Mouse (Mus musculus): ENCODE measurements around the gene Dtx3l. TPM values are rescaled to one million over a fixed set of nuclear protein-coding genes. Genes with fewer than 3 reads are reported as not detected.

The Dtx3l gene
- total and polyA plus RNA-seq, 3 experiments: 3.0 to 10.2 (median 7.0) TPM

DNA sequence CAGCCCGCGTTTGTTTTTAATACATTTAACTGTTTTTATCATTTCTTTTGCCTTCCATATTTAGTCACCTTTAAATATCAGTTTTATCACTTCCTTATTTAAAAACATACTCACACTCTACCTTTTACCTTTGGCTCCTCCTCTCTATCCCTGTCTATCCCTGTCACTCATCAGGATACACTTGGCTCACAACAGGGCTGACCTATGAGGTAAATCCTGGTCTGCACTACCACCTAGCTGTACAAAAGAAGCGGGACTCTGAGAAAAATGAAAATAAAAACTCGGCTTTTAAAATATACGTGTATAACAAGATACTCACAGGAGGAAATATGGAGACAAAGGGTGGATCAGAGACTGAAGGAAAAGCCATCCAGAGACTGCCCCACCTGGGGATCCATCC, 50.0 kb downstream of the Dtx3l start:
- no peak for DNase-seq

DNA sequence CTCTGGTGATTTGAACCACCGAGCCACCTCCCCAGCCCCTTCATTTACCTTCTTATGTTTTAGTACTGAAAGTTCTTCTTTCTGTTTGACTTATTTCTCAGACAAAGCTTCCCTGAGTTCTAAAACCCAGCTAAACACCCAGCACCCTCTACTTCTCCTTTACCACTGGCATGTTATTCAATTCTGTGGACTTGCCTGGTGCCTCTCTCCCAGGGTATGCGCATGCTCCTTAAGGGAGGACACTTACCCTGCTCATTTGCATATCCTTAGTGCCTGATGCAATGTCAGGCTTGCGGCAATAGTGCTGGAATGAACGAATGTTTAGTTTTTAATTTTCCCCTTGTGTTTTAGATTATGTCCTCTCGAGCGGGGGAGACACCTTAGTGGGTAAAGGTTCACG, 50.8 kb downstream of the Dtx3l start:
- DNase-seq: no peak

Other genes starting within 250 kb of the Dtx3l start
- 10 to 100 TPM; 21.3 to 41.0 TPM for gene Dirc2, start 169.8 kb downstream of the Dtx3l start, total RNA-seq (2021)
- 27.5 and 32.1 TPM in 2 replicates for gene Dirc2, start 169.8 kb downstream of the Dtx3l start, polyA plus RNA-seq (2012; rRNA removed)
- gene Hspbap1, start 168.8 kb downstream of the Dtx3l start, total RNA-seq (2021): 1 to 10 TPM; 3.5 to 7.0 TPM
- gene Hspbap1, start 168.8 kb downstream of the Dtx3l start, polyA plus RNA-seq (2012; rRNA removed): 1.8 and 2.3 TPM in 2 replicates
- gene Parp14, start 67.6 kb downstream of the Dtx3l start, total RNA-seq (2021): 10 to 100 TPM; 10.4 to 10.5 TPM
- 1.9 and 2.3 TPM in 2 replicates for gene Parp14, start 67.6 kb downstream of the Dtx3l start, polyA plus RNA-seq (2012; rRNA removed)
- 10 to 100 TPM; 10.7 to 15.4 TPM for gene Parp9, start 681 bp downstream of the Dtx3l start, total RNA-seq (2021)
- gene Parp9, start 681 bp downstream of the Dtx3l start, polyA plus RNA-seq (2012; rRNA removed): 1.8 and 2.1 TPM in 2 replicates
- 10 to 100 TPM; 70.3 to 100.0 TPM for gene Kpna1, start 39.6 kb upstream of the Dtx3l start, total RNA-seq (2021)
- 2.5 and 3.8 TPM in 2 replicates for gene Kpna1, start 39.6 kb upstream of the Dtx3l start, polyA plus RNA-seq (2012; rRNA removed)
- gene Wdr5b, start 102.0 kb upstream of the Dtx3l start, total RNA-seq (2021): 1 to 10 TPM; 3.1 to 5.2 TPM
- gene Wdr5b, start 102.0 kb upstream of the Dtx3l start, polyA plus RNA-seq (2012; rRNA removed): 0.59 and 0.75 TPM in 2 replicates
- gene Fam162a, start 132.4 kb upstream of the Dtx3l start, total RNA-seq (2021): 100 to 1,000 TPM; 178 to 236 TPM
- gene Fam162a, start 132.4 kb upstream of the Dtx3l start, polyA plus RNA-seq (2012; rRNA removed): 27.9 and 30.7 TPM in 2 replicates
- gene Ccdc58, start 132.5 kb upstream of the Dtx3l start, total RNA-seq (2021): 10 to 100 TPM; 35.6 to 35.8 TPM
- gene Ccdc58, start 132.5 kb upstream of the Dtx3l start, polyA plus RNA-seq (2012; rRNA removed): 2.0 and 2.9 TPM in 2 replicates
- gene Csta1, start 192.1 kb upstream of the Dtx3l start, total RNA-seq (2021): not detected
- not detected in 2 replicates for gene Csta1, start 192.1 kb upstream of the Dtx3l start, polyA plus RNA-seq (2012; rRNA removed)
- gene Stfa2l1, start 217.7 kb upstream of the Dtx3l start, total RNA-seq (2021): not detected
- gene Stfa2l1, start 217.7 kb upstream of the Dtx3l start, polyA plus RNA-seq (2012; rRNA removed): not detected in 2 replicates
- not detected for gene Gm5483, start 245.1 kb upstream of the Dtx3l start, total RNA-seq (2021)
- gene Gm5483, start 245.1 kb upstream of the Dtx3l start, polyA plus RNA-seq (2012; rRNA removed): not detected in 2 replicates